Mouse (Mus musculus) naive thymus-derived CD4-positive, alpha-beta T cell, adult 5 months (primary cell): ENCODE data around the gene Zfp97. TPM values are rescaled to one million over a fixed set of nuclear protein-coding genes. Genes with fewer than 3 reads are reported as not detected.

Experiments used
- polyA plus RNA-seq: library from polyadenylated mRNA; unstranded; fragments of 100-300 nt; shearing (Covaris generic); gene quantifications from one replicate; pipeline ENCODE4 v1.2.1, GENCODE M21; 2017

The Zfp97 gene
- polyA plus RNA-seq: 6.9 TPM

DNA sequence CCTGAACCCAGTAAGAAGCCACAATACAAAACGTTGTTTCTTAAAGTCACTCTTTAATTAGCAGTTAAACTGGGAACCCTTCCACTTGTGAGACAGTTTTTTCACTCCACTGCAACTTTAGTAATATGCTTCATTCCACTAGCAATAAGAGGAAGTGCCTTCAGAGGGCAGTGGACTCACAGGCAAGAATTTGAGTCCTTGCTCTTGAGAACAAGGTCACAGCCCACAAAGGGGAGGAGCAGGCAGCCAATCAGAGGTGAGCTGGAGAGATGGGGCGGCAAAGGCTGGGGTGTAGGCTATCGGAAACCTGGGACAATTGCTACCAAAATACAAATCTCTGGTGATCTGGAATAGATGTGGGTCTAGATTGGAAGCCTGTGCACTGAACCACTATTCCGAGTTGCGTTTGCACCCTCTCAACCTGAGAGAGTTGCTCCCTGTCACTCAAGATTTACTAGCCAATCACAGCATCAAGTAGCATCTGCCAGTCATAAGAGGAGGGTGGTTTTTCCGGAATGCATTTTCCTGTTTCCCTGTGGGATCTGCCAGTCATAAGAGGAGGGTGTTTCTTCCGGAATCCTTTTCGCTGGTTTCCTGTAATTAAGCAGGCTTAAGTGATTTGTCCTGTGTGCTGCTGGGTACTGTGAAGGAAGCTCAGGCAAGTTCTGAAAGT, at the start of gene Zfp97:
Gene Zfp97 (plus strand): TSS at position 586 of the 673 bp plus-strand sequence.

Other genes with a start within 250 kb of the Zfp97 start
- not detected for gene Zfp960, start 57.3 kb upstream of the Zfp97 start, polyA plus RNA-seq